Mouse (Mus musculus): ENCODE measurements around the gene Polr3gl. TPM values are rescaled to one million over a fixed set of nuclear protein-coding genes. Genes with fewer than 3 reads are reported as not detected.

Gene Polr3gl
- polyA plus RNA-seq, 1 experiment from 2014 or later: 12.9 TPM

GRCm38 (mm10) chr3:96543345-96543744 is 50.6 kb downstream of the Polr3gl start:
- Histone ChIP-seq H3K9me3 (ENCODE audit: low read length) (no peaks in the 10 kb centered on the region), H3K4me1 (ENCODE audit: insufficient read depth) (peaks cover 5% of the 10 kb centered on the region; the same call in 1 of the 2 replicates), H3K36me3 (replicated peaks; ENCODE audit: insufficient read depth, low read length) (no peaks in the 10 kb centered on the region), H3K9ac (replicated peaks) (no peak overlapping the region), H3K27me3 (ENCODE audit: insufficient read depth, low read length) (no peaks in the 10 kb centered on the region), H3K4me2 (ENCODE audit: low read depth, low read length) (no peak overlapping the region), H3K4me3 (ENCODE audit: low read depth, low read length) (no peak overlapping the region), H3K27ac (ENCODE audit: low read depth) (no peak overlapping the region)
- DNase-seq (no peak), ATAC-seq (no peak)
- 81% methylated on average over 11 of the region's 11 CpGs for WGBS (ENCODE audit: insufficient replicate concordance)
- TF ChIP-seq CTCF (IDR thresholded peaks at IDR 0.05; ENCODE audit: low read depth) (no peak), EP300 (IDR thresholded peaks at IDR 0.05; ENCODE audit: low read depth) (no peak)

GRCm38 (mm10) chr3:96542554-96542953 is 51.4 kb downstream of the Polr3gl start:
- no peak overlapping the region for H3K4me3 ChIP-seq (ENCODE audit: low read depth, low read length)
- no peak overlapping the region for H3K4me2 ChIP-seq (ENCODE audit: low read depth, low read length)
- no peak for TF ChIP-seq CTCF (IDR thresholded peaks at IDR 0.05; ENCODE audit: low read depth)
- TF ChIP-seq EP300 (IDR thresholded peaks at IDR 0.05; ENCODE audit: low read depth): no peak
- no peaks in the 10 kb centered on the region for H3K36me3 ChIP-seq (replicated peaks; ENCODE audit: insufficient read depth, low read length)
- DNase-seq (no peak), ATAC-seq (no peak)
- 77% methylated on average over 8 of the region's 8 CpGs for WGBS (ENCODE audit: insufficient replicate concordance)
- H3K4me1 ChIP-seq (ENCODE audit: insufficient read depth): peaks cover 1% of the 10 kb centered on the region; the same call in 1 of the 2 replicates
- H3K27ac ChIP-seq (ENCODE audit: low read depth): no peak overlapping the region
- no peaks in the 10 kb centered on the region for H3K27me3 ChIP-seq (ENCODE audit: insufficient read depth, low read length)
- H3K9me3 ChIP-seq (ENCODE audit: low read length): no peaks in the 10 kb centered on the region
- H3K9ac ChIP-seq (replicated peaks): no peak overlapping the region

GRCm38 (mm10) chr3:96541328-96542078 is 52.5 kb downstream of the Polr3gl start:
- Histone ChIP-seq H3K4me3 (ENCODE audit: low read depth, low read length) (no peak overlapping the region), H3K4me1 (ENCODE audit: insufficient read depth) (no peaks in the 10 kb centered on the region), H3K27ac (ENCODE audit: low read depth) (peak overlapping the region; percentile 49), H3K4me2 (ENCODE audit: low read depth, low read length) (0 out of 2 replicates have a peak overlapping the region, but pooled peaks have one; percentile 0), H3K36me3 (replicated peaks; ENCODE audit: insufficient read depth, low read length) (no peaks in the 10 kb centered on the region), H3K27me3 (ENCODE audit: insufficient read depth, low read length) (no peaks in the 10 kb centered on the region), H3K9me3 (ENCODE audit: low read length) (no peaks in the 10 kb centered on the region), H3K9ac (replicated peaks) (no peak overlapping the region)
- 36% methylated on average over 14 of the region's 14 CpGs for WGBS (ENCODE audit: insufficient replicate concordance)
- TF ChIP-seq EP300 (IDR thresholded peaks at IDR 0.05; ENCODE audit: low read depth): no peak
- peak; percentile 60 for TF ChIP-seq CTCF (IDR thresholded peaks at IDR 0.05; ENCODE audit: low read depth)
- DNase-seq (peak; percentile 44), ATAC-seq (peak; percentile 94)

- WGBS (ENCODE audit: insufficient replicate concordance): 49% methylated on average over 6 of the region's 6 CpGs
- Histone ChIP-seq H3K27me3 (ENCODE audit: insufficient read depth, low read length) (no peaks in the 10 kb centered on the region), H3K4me2 (ENCODE audit: low read depth, low read length) (no peak overlapping the region), H3K9ac (replicated peaks) (no peak overlapping the region), H3K27ac (ENCODE audit: low read depth) (no peak overlapping the region), H3K36me3 (replicated peaks; ENCODE audit: insufficient read depth, low read length) (no peaks in the 10 kb centered on the region), H3K4me3 (ENCODE audit: low read depth, low read length) (no peak overlapping the region), H3K4me1 (ENCODE audit: insufficient read depth) (no peaks in the 10 kb centered on the region), H3K9me3 (ENCODE audit: low read length) (no peaks in the 10 kb centered on the region)
- TF ChIP-seq CTCF (IDR thresholded peaks at IDR 0.05; ENCODE audit: low read depth): no peak
- TF ChIP-seq EP300 (IDR thresholded peaks at IDR 0.05; ENCODE audit: low read depth): no peak
- DNase-seq: no peak
- ATAC-seq: no peak
Measured at GRCm38 (mm10) chr3:96540740-96541139, 53.2 kb downstream of the Polr3gl start.

GRCm38 (mm10) chr3:96539316-96539715 is 54.7 kb downstream of the Polr3gl start:
- no peak for DNase-seq
- no peak for ATAC-seq
- TF ChIP-seq CTCF (IDR thresholded peaks at IDR 0.05; ENCODE audit: low read depth) (no peak), EP300 (IDR thresholded peaks at IDR 0.05; ENCODE audit: low read depth) (no peak)
- Histone ChIP-seq H3K27ac (ENCODE audit: low read depth) (no peak overlapping the region), H3K9ac (replicated peaks) (no peak overlapping the region), H3K4me3 (ENCODE audit: low read depth, low read length) (no peak overlapping the region), H3K4me2 (ENCODE audit: low read depth, low read length) (no peak overlapping the region), H3K4me1 (ENCODE audit: insufficient read depth) (no peaks in the 10 kb centered on the region), H3K36me3 (replicated peaks; ENCODE audit: insufficient read depth, low read length) (no peaks in the 10 kb centered on the region), H3K27me3 (ENCODE audit: insufficient read depth, low read length) (no peaks in the 10 kb centered on the region), H3K9me3 (ENCODE audit: low read length) (no peaks in the 10 kb centered on the region)
- whole genome bisulfite sequencing (ENCODE audit: insufficient replicate concordance): 74% methylated on average over 2 of the region's 2 CpGs

- H3K9me3 ChIP-seq (ENCODE audit: low read length): no peaks in the 10 kb centered on the region
- no peak overlapping the region for H3K4me3 ChIP-seq (ENCODE audit: low read depth, low read length)
- ATAC-seq: no peak
- no peaks in the 10 kb centered on the region for H3K27me3 ChIP-seq (ENCODE audit: insufficient read depth, low read length)
- WGBS (ENCODE audit: insufficient replicate concordance): 50% methylated on average over 2 of the region's 2 CpGs
- H3K9ac ChIP-seq (replicated peaks): no peak overlapping the region
- no peak for DNase-seq
- no peaks in the 10 kb centered on the region for H3K36me3 ChIP-seq (replicated peaks; ENCODE audit: insufficient read depth, low read length)
- no peak overlapping the region for H3K4me2 ChIP-seq (ENCODE audit: low read depth, low read length)
- TF ChIP-seq CTCF (IDR thresholded peaks at IDR 0.05; ENCODE audit: low read depth): peak; percentile 30; the same call in 1 of the 2 replicates
- TF ChIP-seq EP300 (IDR thresholded peaks at IDR 0.05; ENCODE audit: low read depth): no peak
- H3K27ac ChIP-seq (ENCODE audit: low read depth): no peak overlapping the region
- no peaks in the 10 kb centered on the region for H3K4me1 ChIP-seq (ENCODE audit: insufficient read depth)
Measured at GRCm38 (mm10) chr3:96534300-96534699, 59.7 kb downstream of the Polr3gl start.
